Mouse (Mus musculus) olfactory bulb, adult 2 months (tissue): ENCODE data around the gene Stk11.
A peak's percentile ranks its signal among the peaks of the same experiment; 100 is the strongest.

ENCODE experiments used
- CTCF ChIP-seq: fragments of 200-500 bp; IDR thresholded peaks from 2 replicates; pipeline ENCODE4 v1.5.1; 2012; ENCODE audit warnings: low read depth, mild to moderate bottlenecking, low read length, moderate library complexity; ENCODE audit not compliant: insufficient read depth
- POLR2A ChIP-seq: fragments of 200-500 bp; IDR thresholded peaks from 2 replicates; pipeline ENCODE4 v1.6.1; 2012; ENCODE audit warnings: mild to moderate bottlenecking, low read depth, low read length, moderate library complexity; ENCODE audit not compliant: insufficient read depth

DNA sequence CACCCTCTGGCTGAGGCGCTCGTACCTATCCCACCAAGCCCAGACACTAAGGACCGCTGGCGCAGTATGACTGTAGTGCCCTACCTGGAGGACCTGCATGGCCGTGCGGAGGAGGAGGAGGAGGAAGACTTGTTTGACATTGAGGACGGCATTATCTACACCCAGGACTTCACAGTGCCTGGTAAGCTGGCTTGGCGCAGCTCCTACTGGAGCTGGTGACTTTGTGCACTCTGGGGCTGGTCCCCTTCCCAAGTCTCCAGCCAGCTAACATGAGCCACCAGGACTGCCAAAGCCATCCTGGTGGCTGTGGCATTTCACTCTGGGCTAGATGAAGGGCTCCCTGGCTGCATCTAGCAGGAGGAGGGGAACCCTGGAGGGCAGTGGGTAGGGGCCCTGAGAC lies 12.3 kb downstream of the Stk11 start:
- TF ChIP-seq POLR2A (0 out of 2 replicates have a peak, but pooled peaks have one; percentile 17), CTCF (no peak)
